Mouse (Mus musculus): ENCODE results near the gene Spaca7. TPM values are rescaled to one million over a fixed set of nuclear protein-coding genes. Genes with fewer than 3 reads are reported as not detected.

The Spaca7 gene
- total RNA-seq, 2 experiments from 2014 or later, result not detected

- Histone ChIP-seq H3K27ac (no peak overlapping the region), H3K4me3 (no peak overlapping the region)
- no peak for TF ChIP-seq CTCF (IDR thresholded peaks at IDR 0.05)
- no peak for DNase-seq
- intact Hi-C loops (cut with DNase I), result loop anchor here (5.0 kb wide), 1 partner anchor 669 kb away; no protein-coding TSS in a partner anchor
Observed at GRCm38 (mm10) chr8:12625890-12626289, 53.1 kb downstream of the Spaca7 start.

- Histone ChIP-seq H3K4me3 (no peak overlapping the region), H3K27ac (no peak overlapping the region)
- peak; percentile 53 for DNase-seq
- intact Hi-C loops (cut with DNase I), result loop anchor here (5.0 kb wide), 1 partner anchor 672 kb away; no protein-coding TSS in a partner anchor
- TF ChIP-seq CTCF (IDR thresholded peaks at IDR 0.05), result peak; percentile 78
Observed at GRCm38 (mm10) chr8:12629079-12629478, 56.2 kb downstream of the Spaca7 start.

GRCm38 (mm10) chr8:12635366-12635765, 62.5 kb downstream of the Spaca7 start:
- TF ChIP-seq CTCF (IDR thresholded peaks at IDR 0.05), result no peak
- H3K4me3 ChIP-seq, result no peak overlapping the region
- DNase-seq, result no peak
- H3K27ac ChIP-seq, result no peak overlapping the region
- intact Hi-C loops (cut with DNase I), result no loop called here

GRCm38 (mm10) chr8:12638446-12638845, 65.6 kb downstream of the Spaca7 start:
- no peak for DNase-seq
- no peak overlapping the region for H3K4me3 ChIP-seq
- H3K27ac ChIP-seq, result no peak overlapping the region
- no peak for TF ChIP-seq CTCF (IDR thresholded peaks at IDR 0.05)
- intact Hi-C loops (cut with DNase I), result no loop called here

- intact Hi-C loops (cut with DNase I), result no loop called here
- H3K27ac ChIP-seq, result no peak overlapping the region
- no peak for TF ChIP-seq CTCF (IDR thresholded peaks at IDR 0.05)
- no peak overlapping the region for H3K4me3 ChIP-seq
- no peak for DNase-seq
Observed at GRCm38 (mm10) chr8:12641527-12641926, 68.7 kb downstream of the Spaca7 start.

- Histone ChIP-seq H3K27ac (no peak overlapping the region), H3K4me3 (no peak overlapping the region)
- no peak for TF ChIP-seq CTCF (IDR thresholded peaks at IDR 0.05)
- intact Hi-C loops (cut with DNase I), result no loop called here
- DNase-seq, result no peak
Observed at GRCm38 (mm10) chr8:12644341-12644740, 71.5 kb downstream of the Spaca7 start.

- TF ChIP-seq CTCF (IDR thresholded peaks at IDR 0.05), result no peak
- intact Hi-C loops (cut with DNase I), result no loop called here
- Histone ChIP-seq H3K4me3 (no peak overlapping the region), H3K27ac (no peak overlapping the region)
- no peak for DNase-seq
Observed at GRCm38 (mm10) chr8:12644894-12645293, 72.1 kb downstream of the Spaca7 start.

GRCm38 (mm10) chr8:12646536-12646935, 73.7 kb downstream of the Spaca7 start:
- no peak for TF ChIP-seq CTCF (IDR thresholded peaks at IDR 0.05)
- H3K27ac ChIP-seq, result no peak overlapping the region
- no peak for DNase-seq
- intact Hi-C loops (cut with DNase I), result no loop called here
- H3K4me3 ChIP-seq, result no peak overlapping the region

GRCm38 (mm10) chr8:12648951-12649350, 76.1 kb downstream of the Spaca7 start:
- no peak for DNase-seq
- Histone ChIP-seq H3K4me3 (no peak overlapping the region), H3K27ac (no peak overlapping the region)
- no peak for TF ChIP-seq CTCF (IDR thresholded peaks at IDR 0.05)
- intact Hi-C loops (cut with DNase I), result no loop called here

Other genes starting within 250 kb of the Spaca7 start
- not detected for gene Sox1, start 177.7 kb upstream of the Spaca7 start, total RNA-seq (2021)
- gene Tubgcp3, start 99.2 kb downstream of the Spaca7 start, total RNA-seq (2021), result 1 to 10 TPM; 8.6 to 8.9 TPM
- 10 to 100 TPM; 27.1 to 30.9 TPM for gene Atp11a, start 184.0 kb downstream of the Spaca7 start, total RNA-seq (2021)

All from gastrocnemius, adult 2 months (tissue).